Mouse (Mus musculus) spleen, adult 2 months (tissue): ENCODE data around the gene Msantd3. TPM values are rescaled to one million over a fixed set of nuclear protein-coding genes. Genes with fewer than 3 reads are reported as not detected.

Experiments used
- DNase-seq, 2 experiments: peaks; one replicate each; pipeline versions ENCODE4 v3.0.0 to v3.0.0-alpha.2; 2012 to 2021; ENCODE audit warnings: low spot score in 2 of 2, low read depth in 1 of 2
- H3K27ac ChIP-seq: fragments of 200-500 bp; 2 replicates; pipeline ENCODE4 v1.5.1; 2012; ENCODE audit warnings: low read length, inconsistent platforms; ENCODE audit not compliant: insufficient read depth
- H3K27me3 ChIP-seq: fragments of 200-500 bp; 2 replicates; pipeline ENCODE4 v1.6.1; 2012; ENCODE audit warnings: mild to moderate bottlenecking, moderate library complexity, low read length, inconsistent platforms; ENCODE audit not compliant: control insufficient read depth, insufficient read depth
- H3K36me3 ChIP-seq: fragments of 200-500 bp; 2 replicates; pipeline ENCODE4 v1.6.1; 2012; ENCODE audit warnings: mild to moderate bottlenecking, low read length, inconsistent platforms; ENCODE audit not compliant: control insufficient read depth, insufficient read depth
- H3K4me1 ChIP-seq: fragments of 200-500 bp; 2 replicates; pipeline ENCODE4 v1.6.1; 2011; ENCODE audit warnings: inconsistent platforms; ENCODE audit not compliant: control insufficient read depth, insufficient read depth, insufficient read length
- H3K4me3 ChIP-seq: fragments of 200-500 bp; 2 replicates; pipeline ENCODE4 v1.5.1; 2011; ENCODE audit warnings: mild to moderate bottlenecking, inconsistent platforms; ENCODE audit not compliant: insufficient read depth, insufficient read length; ENCODE audit errors: extremely low read depth
- CTCF ChIP-seq: fragments of 200-500 bp; IDR thresholded peaks from 2 replicates; pipeline ENCODE4 v1.5.1; 2011; ENCODE audit warnings: mild to moderate bottlenecking, inconsistent platforms; ENCODE audit not compliant: insufficient read depth, insufficient read length, insufficient replicate concordance; ENCODE audit errors: extremely low read depth
- POLR2A ChIP-seq: fragments of 200-500 bp; IDR thresholded peaks from 2 replicates; pipeline ENCODE4 v1.6.1; 2011; ENCODE audit warnings: low read depth, low read length, inconsistent platforms
- WGBS: fragments of 180-500 bp; shearing (Covaris S2); methylation state at CpG from one replicate; pipeline ENCODE4 v1.1.7; 2018; 5-methylcytosine and 5-hydroxymethylcytosine counted together
- polyA plus RNA-seq: library from polyadenylated mRNA; depleted of rRNA; stranded (reverse); fragments of >200 nt; gene quantifications from 2 replicates; pipeline ENCODE4 v1.2.3, GENCODE M21; 2012

Gene Msantd3
- polyA plus RNA-seq, 1 experiment = 0.60 TPM

DNA sequence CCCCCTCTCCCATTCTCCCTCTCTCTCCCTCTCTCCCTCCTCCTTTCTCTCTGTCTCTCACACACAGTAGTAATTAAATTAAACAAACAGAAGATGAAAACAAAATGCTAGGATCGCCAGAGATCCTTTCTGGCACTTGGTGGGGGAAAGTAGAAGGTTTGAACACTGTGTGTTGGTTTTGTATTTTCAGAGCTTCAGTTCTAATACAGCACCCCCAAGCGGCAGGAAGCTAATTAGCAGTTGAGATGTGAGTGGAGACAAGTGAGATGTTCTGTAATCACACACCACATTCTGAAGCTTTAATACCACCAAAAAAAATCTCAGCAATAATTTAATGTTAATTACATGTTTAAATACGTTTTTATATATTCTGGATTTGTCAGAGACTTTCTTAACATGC lies 16.0 kb downstream of the Msantd3 start:
- DNase-seq = peak in 1 of 2 experiments; percentile 16
- H3K36me3 ChIP-seq = no peaks in the 10 kb centered on the region
- H3K4me3 ChIP-seq = no peak overlapping the region
- no peaks in the 10 kb centered on the region for H3K27me3 ChIP-seq
- no peak overlapping the region for H3K27ac ChIP-seq
- H3K4me1 ChIP-seq = peaks cover 3% of the 10 kb centered on the region; the same call in 1 of the 2 replicates
- no peak for TF ChIP-seq POLR2A
- TF ChIP-seq CTCF = no peak
- WGBS = 21% methylated on average over 3 of the region's 3 CpGs

DNA sequence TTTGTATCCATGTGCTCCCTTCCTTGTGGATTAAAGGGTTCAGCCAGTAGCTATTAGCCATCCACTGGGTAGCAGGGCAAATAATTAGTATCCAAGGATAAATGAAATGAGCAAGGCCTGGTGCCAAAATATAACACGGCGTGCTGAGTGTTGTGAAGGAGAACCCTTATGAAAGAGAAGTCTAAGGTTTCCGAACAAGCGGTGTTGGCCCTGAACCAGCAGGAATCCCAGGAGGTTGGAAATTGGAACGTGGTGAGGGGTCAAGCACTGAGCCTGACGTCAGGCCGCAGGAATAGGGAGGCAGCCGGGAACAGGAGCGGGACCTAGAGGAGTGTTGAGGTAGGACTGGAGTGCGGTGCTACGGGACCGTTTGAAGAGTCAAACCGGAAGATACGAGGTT lies 19.9 kb downstream of the Msantd3 start:
- Histone ChIP-seq H3K4me1 (no peaks in the 10 kb centered on the region), H3K4me3 (no peak overlapping the region), H3K27me3 (no peaks in the 10 kb centered on the region), H3K27ac (no peak overlapping the region), H3K36me3 (no peaks in the 10 kb centered on the region)
- WGBS = 94% methylated on average over 14 of the region's 14 CpGs
- no peak for DNase-seq
- no peak for TF ChIP-seq POLR2A
- TF ChIP-seq CTCF = no peak

GRCm38 (mm10) chr4:48561824-48562223 lies 22.1 kb downstream of the Msantd3 start:
- Histone ChIP-seq H3K27ac (no peak overlapping the region), H3K4me3 (no peak overlapping the region), H3K27me3 (no peaks in the 10 kb centered on the region), H3K36me3 (no peaks in the 10 kb centered on the region), H3K4me1 (no peaks in the 10 kb centered on the region)
- TF ChIP-seq CTCF = no peak
- TF ChIP-seq POLR2A = no peak
- 94% methylated on average over 8 of the region's 8 CpGs for WGBS
- no peak for DNase-seq

- Histone ChIP-seq H3K4me1 (no peaks in the 10 kb centered on the region), H3K36me3 (no peaks in the 10 kb centered on the region), H3K27ac (no peak overlapping the region), H3K4me3 (no peak overlapping the region), H3K27me3 (no peaks in the 10 kb centered on the region; the same call in 1 of the 2 replicates)
- DNase-seq = no peak
- TF ChIP-seq CTCF (no peak), POLR2A (no peak)
Observed at GRCm38 (mm10) chr4:48564962-48565361, 25.2 kb downstream of the Msantd3 start.

GRCm38 (mm10) chr4:48576361-48576760 lies 36.6 kb downstream of the Msantd3 start:
- Histone ChIP-seq H3K4me3 (no peak overlapping the region), H3K27ac (no peak overlapping the region), H3K36me3 (no peaks in the 10 kb centered on the region), H3K4me1 (no peaks in the 10 kb centered on the region), H3K27me3 (no peaks in the 10 kb centered on the region)
- WGBS = 88% methylated on average over 7 of the region's 7 CpGs
- no peak for TF ChIP-seq CTCF
- TF ChIP-seq POLR2A = no peak
- DNase-seq = no peak

DNA sequence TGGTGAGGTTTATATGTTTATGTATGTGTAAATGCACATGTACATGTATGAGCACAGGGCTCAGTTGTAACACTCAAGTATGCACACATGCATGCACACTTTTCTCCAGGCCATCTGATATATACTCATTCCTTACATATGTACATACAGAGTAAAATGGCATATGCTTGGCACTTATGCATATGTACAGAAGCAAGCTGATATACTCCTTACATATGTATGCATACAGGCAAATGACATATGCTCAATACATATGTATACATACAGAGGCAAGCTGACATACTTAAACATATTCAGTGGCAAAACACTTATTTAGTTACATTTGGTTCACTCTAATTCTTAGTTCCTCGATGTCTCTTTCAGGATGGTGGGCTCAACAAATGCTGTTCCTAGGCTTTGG lies 38.1 kb downstream of the Msantd3 start:
- WGBS = 84% methylated on average over 1 of the region's 1 CpGs
- H3K36me3 ChIP-seq = no peaks in the 10 kb centered on the region

DNA sequence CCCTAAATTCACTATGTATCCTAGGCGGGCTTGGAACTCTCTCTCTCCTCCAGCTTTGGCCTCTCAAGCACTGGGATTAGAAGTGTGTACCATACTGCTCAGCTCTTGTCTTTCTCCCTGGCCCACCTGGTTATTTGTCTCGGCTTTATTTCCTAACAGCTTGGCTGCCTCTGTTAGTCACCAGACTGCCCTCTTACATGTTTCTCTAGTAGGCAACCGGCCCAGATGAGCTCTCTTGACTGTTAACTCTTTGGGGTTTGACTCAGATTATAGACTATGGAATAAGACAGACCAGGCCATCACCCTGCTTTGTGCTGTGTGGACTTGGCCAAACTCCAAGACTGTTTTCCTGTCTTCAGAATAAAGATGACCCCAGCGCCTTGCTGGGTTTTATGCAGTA lies 38.7 kb downstream of the Msantd3 start:
- WGBS = 73% methylated on average over 4 of the region's 4 CpGs
- no peak for DNase-seq
- H3K36me3 ChIP-seq = no peaks in the 10 kb centered on the region
- H3K27ac ChIP-seq = no peak overlapping the region
- H3K27me3 ChIP-seq = no peaks in the 10 kb centered on the region
- H3K4me3 ChIP-seq = no peak overlapping the region
- TF ChIP-seq CTCF (no peak), POLR2A (no peak)
- no peaks in the 10 kb centered on the region for H3K4me1 ChIP-seq

More for the DNA sequence above, 38.1 kb downstream of the Msantd3 start:
- Histone ChIP-seq H3K27ac (no peak overlapping the region), H3K4me1 (no peaks in the 10 kb centered on the region), H3K27me3 (no peaks in the 10 kb centered on the region), H3K4me3 (no peak overlapping the region)
- no peak for DNase-seq
- no peak for TF ChIP-seq POLR2A
- no peak for TF ChIP-seq CTCF
